Mouse (Mus musculus) brain, embryonic 18.5 days (tissue): Measurements from ENCODE around the gene Tmub1.

ENCODE experiments used
- DNase-seq: peaks from one replicate; pipeline ENCODE4 v3.0.0-alpha.2; 2012; ENCODE audit warnings: low read depth, low spot score

Gene Tmub1

GRCm38 (mm10) chr5:24447624-24448298 lies at the start of gene Tmub1:
Gene Tmub1 (minus strand): TSS chr5:24447854.
- no peak for DNase-seq

- no peak for DNase-seq
Observed at GRCm38 (mm10) chr5:24496756-24497155, 49.1 kb upstream of the Tmub1 start.

GRCm38 (mm10) chr5:24495019-24495418 lies 47.4 kb upstream of the Tmub1 start:
- DNase-seq, result no peak

- no peak for DNase-seq
Observed at GRCm38 (mm10) chr5:24492546-24493285, 45.1 kb upstream of the Tmub1 start.

- no peak for DNase-seq
Observed at GRCm38 (mm10) chr5:24490413-24490920, 42.8 kb upstream of the Tmub1 start.

GRCm38 (mm10) chr5:24486738-24487137 lies 39.1 kb upstream of the Tmub1 start:
- no peak for DNase-seq

- DNase-seq, result peak; percentile 59
Observed at GRCm38 (mm10) chr5:24486097-24486496, 38.4 kb upstream of the Tmub1 start.

GRCm38 (mm10) chr5:24484963-24485362 lies 37.3 kb upstream of the Tmub1 start:
- no peak for DNase-seq

GRCm38 (mm10) chr5:24483326-24483725 lies 35.7 kb upstream of the Tmub1 start:
- DNase-seq, result no peak

GRCm38 (mm10) chr5:24482247-24483079 lies 34.8 kb upstream of the Tmub1 start:
- DNase-seq, result no peak

GRCm38 (mm10) chr5:24481647-24482046 lies 34.0 kb upstream of the Tmub1 start:
- no peak for DNase-seq

GRCm38 (mm10) chr5:24477909-24478308 lies 30.3 kb upstream of the Tmub1 start:
- DNase-seq, result no peak

GRCm38 (mm10) chr5:24475476-24476241 lies 28.0 kb upstream of the Tmub1 start:
- DNase-seq, result no peak

- no peak for DNase-seq
Observed at GRCm38 (mm10) chr5:24474723-24475261, 27.1 kb upstream of the Tmub1 start.

- DNase-seq, result no peak
Observed at GRCm38 (mm10) chr5:24474025-24474722, 26.5 kb upstream of the Tmub1 start.

GRCm38 (mm10) chr5:24472884-24473619 lies 25.4 kb upstream of the Tmub1 start:
- no peak for DNase-seq

- DNase-seq, result no peak
Observed at GRCm38 (mm10) chr5:24470600-24470999, 22.9 kb upstream of the Tmub1 start.

GRCm38 (mm10) chr5:24466762-24467161 lies 19.1 kb upstream of the Tmub1 start:
- no peak for DNase-seq

GRCm38 (mm10) chr5:24455613-24456012 lies 8.0 kb upstream of the Tmub1 start:
- no peak for DNase-seq

GRCm38 (mm10) chr5:24455076-24455475 lies 7.4 kb upstream of the Tmub1 start:
- DNase-seq, result no peak
